Comparison of ENCODE assay signal across 8 mouse cellular contexts in the genomic region with DNA sequence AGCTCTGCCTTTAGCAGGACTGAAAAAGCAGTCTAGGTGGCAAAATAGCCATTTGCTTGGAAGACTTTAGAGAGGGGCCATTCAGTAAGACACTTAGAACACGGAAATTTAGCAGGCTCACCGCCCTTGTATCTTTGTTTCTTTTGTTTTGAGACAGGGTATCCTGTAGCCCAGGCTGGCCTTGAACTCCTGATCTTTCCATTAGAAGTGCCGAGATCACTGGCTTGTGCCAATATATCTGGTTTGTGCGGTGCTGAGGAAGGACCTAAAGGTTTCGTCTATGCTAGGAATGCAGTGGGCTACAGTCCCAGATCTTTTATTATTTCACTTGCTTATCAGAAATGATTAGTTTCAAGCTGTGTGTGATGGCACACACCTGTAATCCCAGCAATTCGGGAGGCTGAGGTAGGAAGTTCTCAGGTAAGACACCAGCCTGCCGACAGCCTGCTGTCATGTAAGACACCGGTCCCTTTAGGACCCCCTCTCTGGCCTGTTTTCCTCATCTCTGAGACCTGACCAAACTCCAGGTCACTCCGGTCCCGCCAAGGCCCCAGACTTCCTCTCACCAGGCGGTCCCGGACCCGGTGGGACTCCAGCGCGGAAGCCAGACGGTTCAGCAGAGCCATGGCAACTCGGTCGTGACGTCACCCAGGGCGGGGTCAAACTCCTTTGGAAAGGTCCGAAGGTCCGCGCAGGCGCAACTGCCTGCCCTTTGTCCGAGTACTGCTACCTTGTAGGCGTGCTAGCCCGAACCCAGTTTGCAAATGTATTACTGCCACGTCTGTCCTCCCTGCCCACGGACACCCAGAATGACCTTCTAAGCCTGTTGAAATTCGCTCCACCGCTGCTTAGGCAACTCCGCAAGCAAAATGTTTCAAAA. TPM values are rescaled to one million over a fixed set of nuclear protein-coding genes. Genes with fewer than 3 reads are reported as not detected.
DNase-seq lines count a peak whose midpoint lies in the region; ATAC-seq and TF ChIP-seq lines count a peak whose summit lies in the region.

A gene (minus strand): TSS at position 675 of the 880 bp plus-strand sequence.

- ATAC-seq in G1E (ENCODE audit: extremely low read depth, insufficient number of reproducible peaks, low FRiP score, poor library complexity, severe bottlenecking) = peak; percentile 95
- peak; percentile 87 for ATAC-seq in forebrain, embryonic 16.5 days
- peak; percentile 95 for ATAC-seq in lung, embryonic 14.5 days (ENCODE audit: insufficient read depth)

- intact Hi-C loops in heart, postnatal 36 days (cut with DNase I) = loop anchor here (2.0 to 10.0 kb wide), 2 partner anchors 50 to 208 kb away; a partner anchor contains a TSS

- peaks cover 10% of the 10 kb centered on the region for H3K27me3 ChIP-seq in G1E (ENCODE audit: insufficient read depth, low read length)
- H3K27me3 ChIP-seq in forebrain, embryonic 16.5 days (replicated peaks; ENCODE audit: control insufficient read depth, insufficient read depth, low read length) = no peaks in the 10 kb centered on the region
- no peaks in the 10 kb centered on the region for H3K27me3 ChIP-seq in lung, embryonic 14.5 days (ENCODE audit: insufficient read depth, low read length)
- H3K27me3 ChIP-seq in thymus, adult 2 months (ENCODE audit: control insufficient read depth, insufficient read depth, low read length) = no peaks in the 10 kb centered on the region

- H3K27ac ChIP-seq in forebrain, embryonic 16.5 days (ENCODE audit: low read length) = peak within 1 kb of the TSS; percentile 29; the same call in 1 of the 2 replicates
- H3K27ac ChIP-seq in layer of hippocampus, adult 2 months = peak within 1 kb of the TSS; percentile 71
- peak within 1 kb of the TSS; percentile 80 for H3K27ac ChIP-seq in lung, embryonic 14.5 days (ENCODE audit: low read depth)
- no peak within 1 kb of the TSS; the same call in 1 of the 2 replicates for H3K27ac ChIP-seq in olfactory bulb, adult 2 months (ENCODE audit: insufficient read depth, low read depth, low read length)
- H3K27ac ChIP-seq in thymus, adult 2 months (ENCODE audit: control insufficient read depth, insufficient read depth, low read length) = no peak within 1 kb of the TSS

- H3K9me3 ChIP-seq in G1E (replicated peaks) = no peaks in the 10 kb centered on the region
- H3K9me3 ChIP-seq in forebrain, embryonic 16.5 days (ENCODE audit: control insufficient read depth, low read length) = no peaks in the 10 kb centered on the region
- no peaks in the 10 kb centered on the region for H3K9me3 ChIP-seq in lung, embryonic 14.5 days (ENCODE audit: low read depth, low read length)

- peaks cover 23% of the 10 kb centered on the region for H3K4me1 ChIP-seq in G1E (ENCODE audit: insufficient read depth, low read depth, low read length)
- peaks cover 7% of the 10 kb centered on the region; the same call in 1 of the 2 replicates for H3K4me1 ChIP-seq in forebrain, embryonic 16.5 days (replicated peaks; ENCODE audit: control insufficient read depth, insufficient read depth, low read length)
- H3K4me1 ChIP-seq in lung, embryonic 14.5 days (ENCODE audit: insufficient read depth) = peaks cover 4% of the 10 kb centered on the region
- no peaks in the 10 kb centered on the region for H3K4me1 ChIP-seq in olfactory bulb, adult 2 months (ENCODE audit: control insufficient read depth, insufficient read depth, low read length)
- peaks cover 5% of the 10 kb centered on the region; the same call in 1 of the 2 replicates for H3K4me1 ChIP-seq in thymus, adult 2 months (replicated peaks; ENCODE audit: control insufficient read depth, insufficient read depth, low read length)

- TF ChIP-seq CTCF in G1E (IDR thresholded peaks at IDR 0.05; ENCODE audit: low read depth, low read length) = no peak
- no peak for TF ChIP-seq CTCF in layer of hippocampus, adult 2 months (conservative IDR thresholded peaks at IDR 0.05)
- no peak for TF ChIP-seq CTCF in lung, embryonic 14.5 days (IDR thresholded peaks at IDR 0.05; ENCODE audit: low read depth)
- TF ChIP-seq CTCF in olfactory bulb, adult 2 months (IDR thresholded peaks at IDR 0.05; ENCODE audit: insufficient read depth, low read depth, low read length) = no peak
- peak; percentile 35; the same call in 1 of the 2 replicates for TF ChIP-seq CTCF in thymus, adult 2 months (IDR thresholded peaks at IDR 0.05; ENCODE audit: borderline replicate concordance, control insufficient read depth, extremely low read depth, insufficient read depth, low read length, poor library complexity)

- peak within 1 kb of the TSS; percentile 66 for H3K4me2 ChIP-seq in forebrain, embryonic 16.5 days (ENCODE audit: low read length)
- peak within 1 kb of the TSS; percentile 75 for H3K4me2 ChIP-seq in lung, embryonic 14.5 days

- peaks cover 13% of the 10 kb centered on the region for H3K36me3 ChIP-seq in G1E (replicated peaks)
- no peaks in the 10 kb centered on the region for H3K36me3 ChIP-seq in forebrain, embryonic 16.5 days (ENCODE audit: control insufficient read depth, insufficient read depth)
- no peaks in the 10 kb centered on the region for H3K36me3 ChIP-seq in lung, embryonic 14.5 days (ENCODE audit: insufficient read depth)
- no peaks in the 10 kb centered on the region for H3K36me3 ChIP-seq in thymus, adult 2 months (ENCODE audit: control insufficient read depth, insufficient read depth, low read length)

- H3K4me3 ChIP-seq in G1E (ENCODE audit: low read depth, low read length) = peak within 1 kb of the TSS; percentile 73
- H3K4me3 ChIP-seq in forebrain, embryonic 16.5 days (replicated peaks; ENCODE audit: low read length) = peak within 1 kb of the TSS; percentile 49
- H3K4me3 ChIP-seq in layer of hippocampus, adult 2 months = peak within 1 kb of the TSS; percentile 50
- H3K4me3 ChIP-seq in lung, embryonic 14.5 days (ENCODE audit: low read depth, low read length) = peak within 1 kb of the TSS; percentile 54
- H3K4me3 ChIP-seq in olfactory bulb, adult 2 months (ENCODE audit: insufficient read depth, low read depth, low read length) = peak within 1 kb of the TSS; percentile 68
- peak within 1 kb of the TSS; percentile 52 for H3K4me3 ChIP-seq in thymus, adult 2 months (ENCODE audit: control insufficient read depth, insufficient read depth, low read length)

- DNase-seq in G1E (ENCODE audit: low spot score) = peak; percentile 87
- peak; percentile 97 to 98 for DNase-seq in cerebellum, adult 18-20 months
- peak; percentile 97 to 99 for DNase-seq in heart, postnatal 36 days
- DNase-seq in layer of hippocampus, adult 2 months (ENCODE audit: low spot score in 2 of 2) = peak; percentile 78 to 84
- peak; percentile 99 for DNase-seq in lung, embryonic 14.5 days
- DNase-seq in thymus, adult 2 months = peak; percentile 91

- TF ChIP-seq POLR2A in olfactory bulb, adult 2 months (IDR thresholded peaks at IDR 0.05; ENCODE audit: insufficient read depth, low read depth, low read length) = peak; percentile 54
- TF ChIP-seq POLR2A in thymus, adult 2 months (IDR thresholded peaks at IDR 0.05; ENCODE audit: control insufficient read depth, extremely low read depth, insufficient read depth, low read length, poor library complexity) = peak; percentile 43; the same call in 1 of the 2 replicates

- 6% methylated on average over 32 of the region's 32 CpGs for WGBS in forebrain, embryonic 16.5 days
- WGBS in lung, embryonic 14.5 days = 3% methylated on average over 32 of the region's 32 CpGs
- WGBS in olfactory bulb, adult 2 months = 8% methylated on average over 32 of the region's 32 CpGs
- 8% methylated on average over 32 of the region's 32 CpGs for WGBS in thymus, adult 2 months

- peak within 1 kb of the TSS; percentile 63 for H3K9ac ChIP-seq in forebrain, embryonic 16.5 days (replicated peaks; ENCODE audit: low read depth, low read length)
- peak within 1 kb of the TSS; percentile 67 for H3K9ac ChIP-seq in lung, embryonic 14.5 days

RNA-seq across cellular contexts. Expression of the gene that starts here (rescaled TPM):
- total RNA-seq in G1E (2014; fragmentation: Nextera tagmentation) (5.0 and 5.6 TPM in 2 replicates), G1E (2017) (1.9 and 2.1 TPM in 2 replicates)
- polyA plus RNA-seq in G1E (2012) = 1.1 and 1.2 TPM in 2 replicates
- 3.0 and 3.7 TPM in 2 replicates for polyA plus RNA-seq in forebrain, embryonic 16.5 days (2015; fragmentation: Nextera tagmentation; extraction: Ambion mirVana)
- 1 to 10 TPM; 3.2 to 4.1 TPM for total RNA-seq in heart, postnatal 36 days (2021)
- total RNA-seq in layer of hippocampus, adult 2 months (2021) = under 1 TPM; 0.32 to 0.95 TPM
- polyA plus RNA-seq in lung, embryonic 14.5 days (2014; fragmentation: Nextera tagmentation; extraction: Ambion mirVana) = 3.9 and 4.4 TPM in 2 replicates
- polyA plus RNA-seq in olfactory bulb, adult 2 months (2012; ENCODE audit: insufficient read depth, insufficient read length, low replicate concordance, missing spikeins) = not detected in 2 replicates
- 3.1 TPM in 2 replicates for polyA plus RNA-seq in thymus, adult 2 months (2012; rRNA removed)

Comparison
In these comparisons a context has a peak if more than half of its experiments do, and no peak if none do; other contexts are left out.
1. Peak in DNase-seq, H3K4me3 ChIP-seq and H3K27ac ChIP-seq in layer of hippocampus, adult 2 months; RNA of the gene not detected or under 1 TPM.
2. H3K27ac ChIP-seq: peak in forebrain, embryonic 16.5 days (single experiment) and lung, embryonic 14.5 days (single experiment); none in olfactory bulb, adult 2 months (single experiment) and thymus, adult 2 months (single experiment).
3. Peak in every context shown above with its lines, with median percentiles within 50 percentile points of each other: ATAC-seq, DNase-seq and H3K4me3 ChIP-seq.